Mouse (Mus musculus): Measurements from ENCODE around the gene Tnxb. TPM values are rescaled to one million over a fixed set of nuclear protein-coding genes. Genes with fewer than 3 reads are reported as not detected.

Tnxb gene
- polyA plus RNA-seq, 1 experiment from 2014 or later: 0.09 TPM

DNA sequence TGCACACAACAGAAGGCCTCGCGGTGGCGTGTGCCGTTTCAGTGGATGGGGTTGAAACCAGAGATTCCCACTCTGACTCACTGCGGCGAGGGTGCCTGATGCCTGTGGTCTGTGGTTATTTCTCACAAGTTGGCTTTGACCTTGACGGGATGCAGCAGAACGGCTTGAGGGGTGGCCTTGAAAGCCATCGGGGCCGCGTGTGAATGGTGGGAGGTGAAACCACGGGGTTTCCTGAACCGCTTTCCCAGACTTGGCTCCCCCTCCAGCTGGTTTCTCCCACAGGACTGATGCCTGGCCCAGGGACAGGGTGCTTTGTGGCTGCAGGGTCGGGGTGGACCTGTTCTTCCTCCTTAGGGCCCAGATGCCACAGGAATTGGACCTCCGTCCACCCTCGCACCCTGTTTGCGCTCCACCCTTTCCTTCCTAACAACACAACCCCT, 10.8 kb downstream of the Tnxb start:
- Histone ChIP-seq H3K27ac (no peak overlapping the region), H3K36me3 (no peaks in the 10 kb centered on the region), H3K4me1 (replicated peaks) (peaks cover 5% of the 10 kb centered on the region), H3K27me3 (peaks cover 32% of the 10 kb centered on the region; the same call in 1 of the 2 replicates), H3K9ac (no peak overlapping the region), H3K4me2 (no peak overlapping the region), H3K9me3 (no peaks in the 10 kb centered on the region), H3K4me3 (no peak overlapping the region)
- no peak for ATAC-seq (ENCODE audit: low FRiP score)
- WGBS: 73% methylated on average over 17 of the region's 17 CpGs

- Histone ChIP-seq H3K27me3 (peaks cover 27% of the 10 kb centered on the region; the same call in 1 of the 2 replicates), H3K9ac (no peak overlapping the region), H3K36me3 (no peaks in the 10 kb centered on the region), H3K9me3 (no peaks in the 10 kb centered on the region), H3K4me1 (replicated peaks) (peaks cover 5% of the 10 kb centered on the region), H3K4me2 (no peak overlapping the region), H3K27ac (no peak overlapping the region), H3K4me3 (no peak overlapping the region)
- 84% methylated on average over 11 of the region's 11 CpGs for WGBS
- no peak for ATAC-seq (ENCODE audit: low FRiP score)
These were observed 11.7 kb downstream of the Tnxb start for GRCm38 (mm10) chr17:34681881-34682536.

- Histone ChIP-seq H3K9me3 (no peaks in the 10 kb centered on the region), H3K4me2 (no peak overlapping the region), H3K27me3 (peaks cover 24% of the 10 kb centered on the region; the same call in 1 of the 2 replicates), H3K27ac (no peak overlapping the region), H3K4me3 (no peak overlapping the region), H3K9ac (0 out of 2 replicates have a peak overlapping the region, but pooled peaks have one; percentile 3), H3K36me3 (no peaks in the 10 kb centered on the region), H3K4me1 (replicated peaks) (peaks cover 5% of the 10 kb centered on the region)
- no peak for ATAC-seq (ENCODE audit: low FRiP score)
- WGBS: 68% methylated on average over 8 of the region's 8 CpGs
These were observed 12.8 kb downstream of the Tnxb start for GRCm38 (mm10) chr17:34683179-34683578.

DNA sequence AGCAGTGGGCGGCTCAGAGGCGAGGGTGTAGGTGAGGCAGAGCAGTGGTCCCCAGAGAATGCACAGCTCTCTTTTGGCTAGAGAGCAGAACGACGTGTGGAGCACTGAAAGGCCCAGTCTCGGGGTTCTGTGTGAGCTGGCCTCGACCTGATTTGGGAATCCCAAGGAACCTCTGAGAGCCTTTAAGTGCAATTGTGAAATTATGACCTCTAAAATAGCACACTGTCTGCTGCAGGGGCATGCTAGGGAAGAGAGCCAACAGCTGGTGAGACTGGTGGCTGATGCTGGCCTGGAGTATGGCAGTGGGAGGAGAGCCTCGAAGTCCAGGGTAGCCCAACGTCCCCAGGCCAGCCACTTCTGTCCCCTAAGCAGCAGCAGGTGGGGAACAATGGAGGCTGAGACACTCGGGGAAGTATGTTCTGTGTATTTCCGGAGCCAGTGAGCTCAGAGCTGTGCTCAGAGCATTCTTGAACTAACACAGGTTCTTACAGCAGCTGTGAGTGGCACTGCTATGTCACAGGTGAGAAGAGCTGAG, 13.4 kb downstream of the Tnxb start:
- Histone ChIP-seq H3K9ac (0 out of 2 replicates have a peak overlapping the region, but pooled peaks have one; percentile 3), H3K27me3 (peaks cover 18% of the 10 kb centered on the region; the same call in 1 of the 2 replicates), H3K36me3 (no peaks in the 10 kb centered on the region), H3K4me3 (no peak overlapping the region), H3K4me2 (no peak overlapping the region), H3K4me1 (replicated peaks) (peaks cover 5% of the 10 kb centered on the region), H3K9me3 (no peaks in the 10 kb centered on the region), H3K27ac (no peak overlapping the region)
- no peak for ATAC-seq (ENCODE audit: low FRiP score)
- 73% methylated on average over 10 of the region's 10 CpGs for WGBS

DNA sequence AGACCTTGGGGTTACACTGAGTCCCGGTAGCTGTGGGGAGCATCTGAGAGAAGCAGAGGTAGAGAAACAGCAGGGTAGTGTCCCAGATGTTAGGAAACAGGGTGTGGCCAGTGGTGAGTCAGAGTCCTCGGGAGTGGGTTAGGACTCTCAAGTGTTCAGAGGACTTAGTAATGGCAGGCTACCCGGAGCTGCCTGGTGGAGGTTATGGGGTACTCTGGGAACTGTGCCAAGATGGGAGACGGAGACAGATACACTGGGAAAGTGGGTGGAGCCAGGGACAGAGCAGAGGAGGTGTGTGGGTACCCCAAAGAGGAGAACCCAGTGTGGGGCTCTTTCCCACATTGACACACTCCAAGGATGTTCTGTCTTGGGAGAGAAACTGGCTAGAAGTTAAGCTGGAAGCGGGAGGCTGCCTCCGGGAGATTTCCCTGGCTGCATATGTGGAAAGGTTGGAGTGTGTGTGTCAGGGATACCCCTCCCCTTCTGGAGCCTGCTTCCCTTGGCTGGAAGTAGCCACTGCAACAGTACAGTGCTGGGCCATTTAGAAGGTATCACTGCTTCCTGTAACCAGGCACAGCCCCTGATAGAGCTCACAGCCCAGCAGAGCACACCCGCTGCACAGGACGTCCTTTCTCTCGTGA, 14.0 kb downstream of the Tnxb start:
- ATAC-seq (ENCODE audit: low FRiP score): no peak
- H3K4me2 ChIP-seq: no peak overlapping the region
- H3K27me3 ChIP-seq: peaks cover 12% of the 10 kb centered on the region; the same call in 1 of the 2 replicates
- no peak overlapping the region for H3K27ac ChIP-seq
- H3K9me3 ChIP-seq: no peaks in the 10 kb centered on the region
- peaks cover 5% of the 10 kb centered on the region for H3K4me1 ChIP-seq (replicated peaks)
- WGBS: 71% methylated on average over 9 of the region's 9 CpGs
- no peaks in the 10 kb centered on the region for H3K36me3 ChIP-seq
- no peak overlapping the region for H3K9ac ChIP-seq
- H3K4me3 ChIP-seq: no peak overlapping the region

DNA sequence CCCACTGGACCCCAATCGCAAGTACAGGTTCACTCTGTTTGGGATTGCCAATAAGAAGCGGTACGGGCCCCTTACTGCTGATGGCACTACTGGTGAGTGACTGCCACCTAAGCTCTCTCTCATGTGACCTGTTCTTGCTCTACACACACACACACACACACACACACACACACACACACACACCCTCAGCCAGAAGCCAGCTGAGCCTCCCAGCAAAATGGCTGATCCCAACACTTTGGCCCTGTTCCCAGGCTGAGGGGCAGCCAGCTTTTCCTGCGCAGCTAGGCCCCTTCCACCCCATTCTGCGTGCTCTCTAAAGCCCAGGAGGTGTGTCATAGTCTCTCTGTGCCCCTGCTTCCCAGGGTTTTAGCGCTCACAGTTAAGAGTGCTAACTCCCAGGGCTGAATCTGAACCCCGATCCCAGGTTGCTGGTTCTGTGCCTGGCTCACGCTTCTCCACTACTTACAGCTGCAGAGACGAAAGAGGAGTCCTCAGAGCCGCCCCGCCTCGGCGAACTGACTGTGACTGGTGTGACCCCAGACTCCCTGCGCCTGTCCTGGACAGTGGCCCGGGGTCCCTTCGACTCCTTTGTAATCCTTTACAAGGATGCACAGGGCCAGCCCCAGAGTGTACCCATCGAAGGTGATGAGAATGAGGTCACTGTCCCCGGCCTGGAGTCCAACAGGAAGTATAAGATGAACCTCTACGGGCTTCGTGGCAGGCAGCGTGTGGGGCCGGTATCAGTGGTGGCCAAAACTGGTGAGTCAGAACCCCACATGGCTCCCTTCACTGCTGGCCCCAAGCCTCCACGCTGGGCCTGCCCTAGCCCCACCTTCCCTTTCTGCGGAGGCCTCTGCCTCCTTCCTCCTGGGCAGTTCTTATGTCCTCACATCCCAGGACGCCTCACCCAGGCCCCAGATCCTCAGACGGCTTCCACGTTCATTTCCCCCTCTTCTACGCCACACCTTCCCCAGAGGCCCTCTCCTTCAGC, 15.1 kb downstream of the Tnxb start:
- Histone ChIP-seq H3K4me1 (replicated peaks) (peaks cover 5% of the 10 kb centered on the region), H3K9me3 (no peaks in the 10 kb centered on the region), H3K27ac (no peak overlapping the region), H3K9ac (no peak overlapping the region), H3K27me3 (0 out of 2 replicates have a peak, but pooled peaks cover 7% of the 10 kb centered on the region), H3K36me3 (no peaks in the 10 kb centered on the region), H3K4me3 (no peak overlapping the region), H3K4me2 (no peak overlapping the region)
- 83% methylated on average over 28 of the region's 28 CpGs for WGBS
- ATAC-seq (ENCODE audit: low FRiP score): peak; percentile 50; the same call in 1 of the 2 replicates

DNA sequence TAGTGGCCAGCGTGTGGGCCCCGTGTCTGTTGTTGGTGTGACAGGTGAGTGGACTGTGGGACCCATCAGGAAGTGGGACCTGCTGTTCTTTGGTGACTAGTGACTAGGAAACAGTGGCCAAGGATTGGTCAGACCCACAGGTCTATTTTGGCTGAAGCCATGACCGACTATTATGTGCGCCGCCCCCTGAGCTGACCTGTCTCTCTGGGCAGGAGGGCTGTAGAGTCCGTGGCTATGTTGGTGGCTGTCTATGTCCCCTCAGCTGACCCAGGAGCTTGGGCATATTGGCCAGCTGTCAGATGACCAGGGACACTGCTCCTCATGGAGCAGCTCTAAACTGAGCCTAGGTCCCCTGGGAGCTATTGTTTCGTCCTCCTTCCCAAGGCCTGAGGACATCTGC, 18.6 kb downstream of the Tnxb start:
- 90% methylated on average over 7 of the region's 7 CpGs for WGBS
- Histone ChIP-seq H3K9ac (no peak overlapping the region), H3K27ac (no peak overlapping the region), H3K4me1 (replicated peaks) (peaks cover 5% of the 10 kb centered on the region; the same call in 1 of the 2 replicates), H3K36me3 (no peaks in the 10 kb centered on the region), H3K4me2 (no peak overlapping the region), H3K27me3 (no peaks in the 10 kb centered on the region), H3K9me3 (no peaks in the 10 kb centered on the region), H3K4me3 (no peak overlapping the region)
- ATAC-seq (ENCODE audit: low FRiP score): no peak

DNA sequence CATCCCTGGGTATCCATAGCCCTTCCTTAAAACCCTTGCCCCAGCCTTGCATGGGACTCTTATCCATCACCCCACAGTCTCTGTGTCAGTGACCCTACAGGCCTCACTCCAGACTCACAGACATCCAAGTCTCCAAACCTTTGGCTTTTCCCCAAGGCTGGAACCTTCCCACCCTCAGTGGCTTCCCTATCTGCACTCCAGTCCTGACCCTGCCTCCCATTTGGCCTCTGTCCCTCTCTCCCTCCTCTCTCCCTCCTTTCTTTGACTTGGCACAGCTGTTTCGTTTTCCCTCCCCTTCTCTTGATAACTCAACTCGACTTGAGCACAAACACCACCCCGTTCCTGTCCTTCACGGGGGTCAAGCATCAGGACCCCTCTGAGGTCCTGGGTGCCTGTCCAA, 20.1 kb downstream of the Tnxb start:
- H3K9me3 ChIP-seq: no peaks in the 10 kb centered on the region
- H3K4me3 ChIP-seq: no peak overlapping the region
- no peak overlapping the region for H3K9ac ChIP-seq
- ATAC-seq (ENCODE audit: low FRiP score): no peak
- peaks cover 2% of the 10 kb centered on the region; the same call in 1 of the 2 replicates for H3K4me1 ChIP-seq (replicated peaks)
- no peak overlapping the region for H3K4me2 ChIP-seq
- H3K27me3 ChIP-seq: no peaks in the 10 kb centered on the region
- WGBS: 75% methylated on average over 4 of the region's 4 CpGs
- no peaks in the 10 kb centered on the region for H3K36me3 ChIP-seq
- H3K27ac ChIP-seq: no peak overlapping the region

- WGBS: 62% methylated on average over 7 of the region's 7 CpGs
- ATAC-seq (ENCODE audit: low FRiP score): no peak
- H3K4me2 ChIP-seq: no peak overlapping the region
- no peaks in the 10 kb centered on the region for H3K36me3 ChIP-seq
- H3K4me1 ChIP-seq (replicated peaks): no peaks in the 10 kb centered on the region
- H3K9me3 ChIP-seq: no peaks in the 10 kb centered on the region
- no peak overlapping the region for H3K27ac ChIP-seq
- H3K9ac ChIP-seq: no peak overlapping the region
- H3K27me3 ChIP-seq: no peaks in the 10 kb centered on the region
- H3K4me3 ChIP-seq: no peak overlapping the region
These were observed 22.6 kb downstream of the Tnxb start for GRCm38 (mm10) chr17:34692906-34693305.

- H3K36me3 ChIP-seq: no peaks in the 10 kb centered on the region
- no peaks in the 10 kb centered on the region for H3K27me3 ChIP-seq
- peak overlapping the region; percentile 86 for H3K27ac ChIP-seq
- peaks cover 17% of the 10 kb centered on the region for H3K4me1 ChIP-seq (replicated peaks)
- no peak overlapping the region for H3K4me3 ChIP-seq
- no peak overlapping the region; the same call in 1 of the 2 replicates for H3K9ac ChIP-seq
- WGBS: 39% methylated on average over 14 of the region's 14 CpGs
- no peak overlapping the region for H3K4me2 ChIP-seq
- peak; percentile 74 for ATAC-seq (ENCODE audit: low FRiP score)
- H3K9me3 ChIP-seq: no peaks in the 10 kb centered on the region
These were observed 29.5 kb downstream of the Tnxb start for GRCm38 (mm10) chr17:34699575-34700408.

GRCm38 (mm10) chr17:34700671-34701071, 30.3 kb downstream of the Tnxb start:
- peak overlapping the region; percentile 86 for H3K27ac ChIP-seq

More at GRCm38 (mm10) chr17:34700671-34701071, 30.3 kb downstream of the Tnxb start:
- H3K27me3 ChIP-seq: no peaks in the 10 kb centered on the region
- no peaks in the 10 kb centered on the region for H3K9me3 ChIP-seq
- ATAC-seq (ENCODE audit: low FRiP score): no peak
- peaks cover 17% of the 10 kb centered on the region for H3K4me1 ChIP-seq (replicated peaks)
- 64% methylated on average over 2 of the region's 2 CpGs for WGBS
- no peak overlapping the region for H3K9ac ChIP-seq
- no peak overlapping the region for H3K4me2 ChIP-seq
- no peaks in the 10 kb centered on the region for H3K36me3 ChIP-seq
- no peak overlapping the region for H3K4me3 ChIP-seq

All from hindbrain, embryonic 13.5 days (tissue).